Mouse (Mus musculus): ENCODE results near the gene 4930412O13Rik.
A peak's percentile ranks its signal among the peaks of the same experiment; 100 is the strongest.

The 4930412O13Rik gene

DNA sequence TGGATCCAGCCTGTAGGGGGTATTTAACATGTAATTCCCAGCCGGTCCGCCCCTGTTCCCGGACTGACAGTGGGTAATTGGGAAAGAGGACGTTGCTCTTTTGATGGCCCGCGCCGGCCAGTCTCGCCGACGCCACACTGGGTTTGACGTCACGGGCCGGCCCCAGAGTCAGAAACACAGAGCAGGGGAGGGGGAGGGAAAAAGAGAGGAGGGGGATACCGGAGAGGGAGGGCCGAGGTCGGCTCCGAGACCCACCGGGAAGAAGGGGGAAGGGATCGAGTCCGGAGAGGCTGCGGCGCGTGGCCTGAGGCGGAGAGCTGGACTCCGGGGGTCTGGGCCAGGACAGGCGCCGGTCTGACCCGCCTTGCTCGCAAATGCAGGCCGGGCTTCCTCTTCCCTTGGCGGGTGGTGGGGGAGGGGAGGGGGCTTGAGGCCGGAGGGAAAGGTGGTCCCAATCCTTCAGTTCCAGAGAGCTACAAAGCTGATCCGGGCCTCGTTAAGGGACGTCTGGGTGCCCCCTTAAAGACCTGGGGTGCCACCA, at the start of gene 4930412O13Rik:
TSS of gene 4930412O13Rik (plus strand) at position 202 of the 541 bp plus-strand sequence.
- DNase-seq (ENCODE audit: low spot score): no peak

DNA sequence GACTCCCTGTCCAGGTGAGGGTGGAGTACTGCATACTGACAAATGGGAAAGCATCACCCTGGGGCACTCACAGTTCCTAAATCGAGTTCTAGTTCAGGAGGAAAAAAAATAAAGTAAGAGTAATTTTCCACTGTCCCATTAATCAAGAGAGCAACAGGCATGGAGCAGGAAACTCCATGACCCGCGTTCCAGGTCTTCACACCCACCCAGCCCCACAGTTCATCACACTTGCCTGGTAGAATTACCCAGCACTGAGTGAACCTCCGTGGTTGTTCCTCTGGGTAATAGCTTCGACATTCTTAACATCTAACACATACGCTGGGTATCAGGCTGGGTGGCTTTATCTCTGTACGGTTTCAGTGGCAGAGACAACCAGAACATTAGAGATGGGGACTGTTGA, 47.3 kb upstream of the 4930412O13Rik start:
- DNase-seq (ENCODE audit: low spot score): no peak

DNA sequence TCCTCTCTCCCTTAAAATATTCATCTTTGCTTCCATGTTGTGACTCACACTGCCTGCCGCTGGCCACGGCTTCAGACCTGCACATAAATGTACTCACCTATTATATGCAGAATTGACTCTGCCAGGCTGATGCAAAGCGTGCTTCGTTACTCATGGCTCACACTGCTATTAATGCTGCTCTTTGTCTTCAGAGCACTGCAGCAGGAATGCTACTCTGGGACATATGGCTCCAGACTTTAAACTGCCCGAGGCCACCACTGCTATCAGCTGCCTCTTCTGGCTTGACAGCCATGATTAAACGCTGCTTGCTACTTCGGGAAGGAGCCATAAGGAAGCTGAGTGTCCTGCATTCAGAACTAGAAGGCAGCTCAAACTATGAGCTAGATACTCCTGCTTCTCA, 45.9 kb upstream of the 4930412O13Rik start:
- DNase-seq (ENCODE audit: low spot score): no peak

DNA sequence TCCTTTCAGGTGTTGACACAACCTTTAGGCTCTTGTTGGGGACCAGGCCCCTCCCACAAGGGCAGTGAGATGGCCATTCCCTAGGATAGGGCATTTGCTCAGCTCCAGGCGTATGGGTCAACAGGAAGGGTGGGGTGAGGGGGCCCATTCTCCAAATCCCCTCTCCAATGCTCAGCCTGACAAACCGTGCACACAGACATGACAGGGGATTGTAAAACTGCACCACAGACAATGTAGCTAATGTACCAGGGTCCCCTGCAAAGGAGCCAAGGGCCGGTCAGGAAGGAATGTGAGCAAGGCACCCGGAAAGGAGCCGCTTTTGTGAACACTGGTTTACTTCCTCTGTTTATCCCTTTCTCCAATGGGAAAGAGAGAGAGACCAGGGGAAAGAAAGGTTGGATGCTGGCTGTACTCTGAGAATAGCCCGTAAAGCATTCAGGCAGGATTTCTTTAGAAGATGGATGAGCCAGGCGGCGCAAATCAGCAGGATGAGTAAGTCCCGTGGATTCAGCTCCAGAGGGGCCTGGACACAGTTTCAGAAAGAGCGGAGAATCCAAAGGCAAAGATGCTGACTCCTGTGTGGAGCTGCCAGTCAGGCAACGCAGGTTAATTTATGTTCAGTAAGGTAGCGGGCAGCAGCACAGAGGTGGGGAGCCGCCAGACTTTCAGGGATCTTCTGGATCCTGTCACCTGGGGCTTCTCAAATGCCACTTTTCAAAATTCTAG, 28.0 kb upstream of the 4930412O13Rik start:
- DNase-seq (ENCODE audit: low spot score): no peak

DNA sequence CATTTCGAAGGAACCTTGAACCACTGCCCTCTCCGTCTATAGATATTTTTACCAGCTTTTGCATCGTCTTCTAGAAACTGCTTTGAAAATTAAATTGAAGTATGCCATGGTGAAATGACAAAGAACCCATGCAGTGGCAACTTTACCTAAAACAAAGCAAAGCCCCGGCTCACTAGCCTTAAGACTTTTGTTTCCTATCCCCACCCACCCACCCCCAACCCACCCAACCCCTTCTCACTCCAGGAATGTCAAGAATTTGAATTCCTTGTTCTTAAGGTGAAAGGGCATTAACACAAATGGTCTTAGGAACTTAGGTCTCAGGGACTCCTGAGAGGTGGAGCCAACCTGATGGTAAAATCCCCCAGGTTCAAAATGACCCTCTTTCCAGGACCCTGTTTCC, 25.2 kb upstream of the 4930412O13Rik start:
- no peak for DNase-seq (ENCODE audit: low spot score)

DNA sequence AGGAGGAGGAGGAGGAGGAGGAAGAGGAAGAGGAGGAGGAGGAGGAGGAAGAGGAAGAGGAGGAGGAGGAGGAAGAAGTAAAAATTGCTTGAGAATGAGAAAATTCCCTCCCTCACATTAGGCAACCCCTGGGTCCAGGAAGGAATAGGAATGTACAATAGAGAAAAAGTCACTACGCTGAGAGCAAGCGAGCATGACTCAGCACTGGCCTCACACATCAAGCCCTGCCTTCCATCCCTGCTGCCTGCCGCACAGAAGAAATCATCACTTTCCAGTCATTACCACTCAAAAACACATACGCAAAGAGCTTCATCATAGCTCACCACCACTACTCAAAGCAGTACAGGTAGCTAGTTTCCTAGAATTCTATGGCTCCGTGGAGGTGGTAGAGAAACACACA, 20.4 kb upstream of the 4930412O13Rik start:
- DNase-seq (ENCODE audit: low spot score): no peak

DNA sequence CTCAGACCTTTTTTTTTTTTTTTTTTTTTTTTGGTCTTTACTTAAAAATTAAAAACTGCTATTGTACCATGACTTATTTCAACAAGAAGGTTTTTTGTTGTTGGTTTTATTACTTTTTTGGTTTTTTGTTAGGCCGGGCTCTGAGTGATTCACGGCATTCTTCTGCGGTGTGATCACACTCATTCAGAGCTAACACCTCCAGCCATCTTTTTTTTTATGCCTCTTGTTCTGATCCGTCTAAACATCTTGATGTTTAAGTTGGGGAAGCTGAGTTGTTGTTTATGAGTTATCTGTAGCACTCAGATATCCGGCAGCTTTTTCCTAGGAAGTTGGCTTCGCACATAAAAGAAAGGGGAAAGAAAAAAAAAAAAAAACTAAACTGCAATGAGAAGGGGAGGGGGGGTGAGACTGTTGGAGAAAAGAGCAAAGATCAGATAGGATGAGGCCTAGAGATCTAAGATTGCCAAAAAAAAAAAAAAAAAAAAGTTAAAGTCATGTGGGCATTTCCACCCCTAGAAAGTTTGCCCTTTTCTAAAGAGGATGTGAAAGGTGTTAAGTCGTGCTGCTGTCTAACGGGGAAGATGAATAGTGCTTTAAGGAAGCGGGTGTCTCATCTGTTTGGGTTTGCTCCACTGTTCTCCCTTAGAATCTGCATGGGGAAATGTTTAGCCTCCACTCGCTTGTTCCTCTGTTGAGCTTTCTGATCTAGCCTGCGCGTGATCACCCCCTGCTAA, 13.8 kb upstream of the 4930412O13Rik start:
- DNase-seq (ENCODE audit: low spot score): no peak

DNA sequence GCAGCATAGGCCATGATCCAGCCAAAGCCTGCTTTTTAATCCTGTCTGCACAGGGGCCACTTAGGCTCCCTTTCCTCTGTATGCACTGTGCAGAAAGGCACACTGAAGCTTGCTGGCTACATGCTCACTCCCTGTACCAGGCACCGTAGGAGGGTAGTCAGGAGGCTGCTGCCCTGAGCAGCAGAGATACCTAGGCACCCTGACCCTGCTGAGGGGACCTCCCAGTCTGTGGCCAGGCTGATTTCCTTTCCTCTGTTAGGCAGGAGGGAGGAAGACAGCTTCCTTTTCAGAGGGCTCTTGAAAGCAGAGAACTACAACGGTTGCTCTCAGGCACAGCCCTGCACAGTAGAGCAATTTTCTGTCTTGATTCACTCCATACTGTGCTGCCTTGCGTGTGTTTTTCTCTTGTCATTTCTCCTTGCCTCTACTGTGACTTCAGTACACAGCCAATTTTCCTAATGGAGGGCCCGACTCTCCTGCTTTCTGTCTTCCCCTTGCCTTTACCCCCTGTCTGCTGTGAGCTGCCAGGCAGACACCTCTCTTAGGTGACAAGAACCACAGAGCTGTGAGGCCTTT, 9.8 kb upstream of the 4930412O13Rik start:
- DNase-seq (ENCODE audit: low spot score): no peak

DNA sequence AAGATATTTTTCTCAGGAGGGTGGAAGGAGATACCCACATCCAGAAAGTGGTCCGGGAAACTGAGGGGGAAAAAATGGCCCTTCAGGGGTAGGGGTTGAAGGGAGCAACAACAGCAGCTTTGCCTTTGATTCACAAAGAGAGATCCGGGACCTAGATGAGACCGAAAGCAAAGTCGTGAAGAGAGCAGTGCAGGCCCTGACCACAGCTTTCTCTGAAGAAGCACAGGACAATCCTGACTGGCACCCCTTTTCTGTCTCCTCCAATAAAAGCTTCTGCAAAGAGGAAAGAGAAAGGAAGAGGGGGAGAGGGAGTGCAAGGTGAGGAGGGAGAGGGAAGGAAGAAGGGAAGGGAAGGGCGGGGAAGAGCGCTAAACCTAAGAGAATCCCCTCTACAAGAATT, 9.3 kb upstream of the 4930412O13Rik start:
- no peak for DNase-seq (ENCODE audit: low spot score)

DNA sequence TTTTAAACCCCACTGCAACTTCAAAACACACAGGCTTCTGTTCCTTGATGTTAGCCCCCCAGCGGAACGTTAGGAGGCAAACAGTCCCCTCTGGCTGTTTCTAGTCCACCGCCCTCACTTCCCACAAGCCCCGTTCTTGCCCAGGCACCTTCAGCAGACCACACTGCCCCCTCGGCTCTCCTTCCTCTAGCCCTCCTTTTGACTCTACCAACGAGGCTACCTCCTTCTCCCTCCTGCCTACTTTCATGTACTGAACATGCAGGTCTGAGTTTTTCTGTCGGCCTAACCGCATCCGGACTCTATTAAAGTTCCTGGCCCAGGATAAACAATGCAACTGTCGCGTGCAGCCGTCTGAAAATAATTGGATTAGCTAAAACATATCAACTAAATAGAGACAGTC, 8.4 kb upstream of the 4930412O13Rik start:
- DNase-seq (ENCODE audit: low spot score): no peak

DNA sequence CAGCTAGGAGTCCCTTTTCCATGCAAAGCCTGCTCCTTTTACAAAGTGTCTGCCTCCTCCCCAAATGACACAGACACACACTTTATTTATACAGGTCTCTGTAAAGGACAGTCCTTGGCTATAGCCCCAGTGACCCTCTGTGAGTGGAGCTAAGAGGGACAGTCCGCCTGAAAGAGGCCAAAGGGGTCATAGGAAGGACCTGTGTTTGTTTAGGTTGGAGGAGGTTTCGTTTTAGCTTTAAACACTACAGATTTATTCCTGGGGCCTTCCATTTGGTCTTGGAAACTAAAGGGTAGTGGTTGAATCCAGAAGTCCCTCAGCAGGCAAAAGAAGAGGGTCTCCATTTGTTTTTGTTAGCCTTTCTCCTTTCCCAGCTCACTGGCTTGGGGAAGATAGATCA, 7.3 kb upstream of the 4930412O13Rik start:
- no peak for DNase-seq (ENCODE audit: low spot score)

DNA sequence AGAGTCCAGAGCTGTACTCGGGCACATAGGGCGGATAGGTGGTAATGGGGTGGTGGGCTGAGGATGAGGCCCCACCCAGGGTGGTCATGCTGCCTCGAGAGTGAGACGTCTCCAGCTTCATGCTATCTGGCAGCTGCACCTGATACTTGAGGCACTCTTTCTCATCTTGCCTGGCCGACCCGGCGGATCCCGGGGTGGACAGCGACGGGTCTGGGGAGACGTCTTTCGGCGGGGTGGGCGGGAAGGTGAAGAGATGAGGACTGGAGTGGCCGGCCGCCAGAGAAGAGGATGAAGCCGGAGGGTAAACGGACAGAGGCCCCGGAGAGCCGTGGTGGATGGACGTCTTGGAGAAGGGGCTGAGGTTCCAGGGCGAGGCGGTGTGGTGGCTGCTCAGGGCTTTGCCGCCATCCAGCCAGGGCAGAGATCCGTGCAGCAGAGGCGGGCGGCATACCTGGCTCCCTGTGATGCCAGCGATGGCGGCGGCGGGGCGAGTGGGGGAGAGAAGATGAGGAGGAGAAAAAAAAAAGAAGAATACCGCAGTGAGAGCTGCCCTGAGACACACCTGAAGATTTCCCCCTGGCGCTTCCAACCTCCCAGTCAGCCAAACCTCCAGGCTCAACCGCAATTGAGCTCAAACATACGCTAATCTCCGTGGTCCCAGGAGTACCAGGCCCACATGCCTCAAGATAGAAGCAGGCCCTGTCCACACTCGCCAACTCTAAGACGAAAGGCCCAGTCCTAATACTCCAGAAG, 6.4 kb upstream of the 4930412O13Rik start:
- DNase-seq (ENCODE audit: low spot score): no peak

DNA sequence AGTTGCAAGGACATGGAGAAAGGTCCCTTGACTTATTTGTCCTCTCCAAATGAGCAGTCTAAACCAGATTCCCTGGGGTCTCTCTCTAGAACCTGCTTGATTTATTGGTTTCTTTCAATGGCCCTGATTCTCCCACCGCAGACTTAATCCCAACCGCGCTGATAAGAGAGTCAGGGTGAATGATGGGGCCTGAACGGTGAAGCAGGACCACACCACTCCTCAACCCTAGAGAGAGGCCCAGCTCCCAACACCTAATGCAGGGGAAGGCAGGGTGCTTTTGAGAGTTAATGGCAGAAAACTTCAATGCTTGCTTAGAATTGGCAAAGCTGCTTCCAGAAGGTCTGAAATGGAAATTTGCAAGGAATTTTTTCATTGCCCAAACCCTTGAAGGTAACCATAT, 5.8 kb upstream of the 4930412O13Rik start:
- DNase-seq (ENCODE audit: low spot score): no peak

DNA sequence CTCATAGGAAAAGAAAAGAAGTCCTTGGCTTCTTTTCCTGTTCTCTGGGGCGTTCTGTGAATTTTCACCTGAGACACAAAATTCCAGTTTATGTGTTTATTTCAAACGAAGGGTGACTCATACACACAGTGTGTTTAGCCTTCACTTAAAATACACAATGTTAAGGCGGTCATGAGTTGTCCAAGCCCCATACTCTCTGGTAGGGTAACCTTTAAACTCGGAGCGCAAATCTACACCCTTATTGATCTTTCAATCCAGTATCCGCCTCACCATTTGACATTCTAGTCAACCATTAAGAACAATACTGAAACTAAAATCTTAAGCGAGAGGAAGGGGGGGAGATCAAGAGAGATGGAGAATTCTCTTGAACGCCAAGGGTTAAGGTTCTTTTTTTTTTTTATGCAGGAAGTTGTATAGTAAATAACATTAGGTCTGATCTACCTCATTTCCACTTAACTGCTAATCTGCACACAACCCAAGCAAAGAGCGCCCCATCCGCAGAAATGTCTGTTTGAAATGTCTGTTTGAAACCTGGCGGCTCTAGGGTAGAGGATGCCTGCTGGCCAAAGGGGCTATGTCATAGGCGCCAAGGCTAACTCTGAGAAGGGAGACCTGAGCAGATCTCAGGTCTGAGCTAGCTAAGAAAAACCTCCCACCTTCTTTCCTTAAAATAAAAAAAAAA, 5.2 kb upstream of the 4930412O13Rik start:
- no peak for DNase-seq (ENCODE audit: low spot score)

DNA sequence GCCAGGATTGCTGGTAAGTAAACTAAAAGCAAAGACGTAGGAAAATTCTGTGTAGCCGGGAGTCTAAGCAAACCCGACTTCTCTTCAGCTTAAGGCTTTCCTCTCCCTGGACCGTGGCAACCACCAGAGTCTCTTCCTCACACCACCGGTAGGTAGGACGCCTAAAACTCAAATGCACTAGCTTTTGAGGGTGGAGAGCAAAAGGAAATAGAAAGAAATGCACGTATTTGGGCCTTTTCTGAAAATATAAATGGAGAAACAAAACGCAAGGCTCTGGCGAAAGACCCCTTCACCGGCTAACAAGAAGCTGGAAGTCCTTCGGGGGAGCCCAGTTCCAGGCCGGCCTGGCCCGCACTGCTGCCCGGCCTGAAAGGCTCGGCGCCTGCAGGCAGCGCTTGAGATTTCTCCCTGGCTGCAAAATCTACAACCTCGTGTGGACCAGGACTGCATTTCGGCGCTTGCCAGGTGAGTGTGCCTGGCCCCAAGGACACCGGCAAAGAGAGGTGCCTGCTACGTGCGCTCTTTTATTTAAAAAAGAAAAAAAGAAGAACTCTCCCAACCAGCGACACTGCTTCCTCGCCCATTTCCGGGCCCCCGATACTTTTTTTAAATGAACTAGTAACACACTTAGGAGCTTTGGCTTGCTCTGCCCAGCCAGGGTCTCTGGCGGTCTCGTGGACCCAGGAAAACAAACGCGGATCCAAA, 4.3 kb upstream of the 4930412O13Rik start:
- no peak for DNase-seq (ENCODE audit: low spot score)

DNA sequence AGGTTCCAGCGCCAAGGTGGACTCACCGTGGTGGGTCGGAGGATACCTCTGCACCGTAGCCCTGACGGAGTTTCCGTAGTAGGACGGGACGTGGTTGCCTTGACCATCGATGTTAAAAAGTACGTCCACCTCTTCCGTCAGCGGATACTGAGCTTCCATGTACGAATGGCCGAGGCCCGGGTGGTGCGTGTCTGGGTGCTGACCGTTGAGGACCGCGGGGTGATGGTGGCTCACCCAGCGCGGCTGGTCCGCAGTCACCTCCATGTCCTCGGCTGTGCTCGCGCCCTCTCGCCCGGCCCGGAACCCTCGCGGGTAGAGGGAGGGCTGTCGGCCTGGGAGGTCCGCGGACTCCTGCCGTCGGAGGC, 3.7 kb upstream of the 4930412O13Rik start:
- DNase-seq (ENCODE audit: low spot score): no peak

DNA sequence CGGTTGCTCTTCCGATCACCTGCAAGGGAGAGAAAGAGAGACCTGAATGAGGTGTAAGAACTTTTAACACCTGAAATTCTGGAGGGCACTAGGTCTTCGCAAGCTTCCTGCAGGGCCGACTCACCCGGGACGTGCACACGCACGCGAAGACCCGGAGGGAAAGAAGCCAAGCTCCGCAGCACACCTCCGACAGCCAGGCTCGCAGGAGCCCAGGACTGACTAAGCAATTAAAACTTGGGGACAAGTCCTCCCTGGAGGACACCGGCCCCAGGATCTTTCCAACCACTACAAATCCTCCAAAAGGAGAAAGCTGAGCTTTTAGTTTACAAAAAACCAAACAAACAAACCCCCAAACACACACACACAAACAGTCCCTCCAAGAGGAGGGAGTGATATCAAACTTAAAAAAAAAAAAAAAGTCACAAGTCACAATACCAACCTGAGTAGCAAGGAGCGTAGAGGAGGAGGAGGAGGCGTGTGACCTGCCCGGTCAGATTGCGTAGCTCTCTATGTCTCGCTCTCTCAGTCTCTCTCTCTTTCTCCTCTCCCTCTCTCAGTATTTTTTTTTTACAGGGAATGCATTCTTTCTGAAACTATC, 3.0 kb upstream of the 4930412O13Rik start:
- no peak for DNase-seq (ENCODE audit: low spot score)

DNA sequence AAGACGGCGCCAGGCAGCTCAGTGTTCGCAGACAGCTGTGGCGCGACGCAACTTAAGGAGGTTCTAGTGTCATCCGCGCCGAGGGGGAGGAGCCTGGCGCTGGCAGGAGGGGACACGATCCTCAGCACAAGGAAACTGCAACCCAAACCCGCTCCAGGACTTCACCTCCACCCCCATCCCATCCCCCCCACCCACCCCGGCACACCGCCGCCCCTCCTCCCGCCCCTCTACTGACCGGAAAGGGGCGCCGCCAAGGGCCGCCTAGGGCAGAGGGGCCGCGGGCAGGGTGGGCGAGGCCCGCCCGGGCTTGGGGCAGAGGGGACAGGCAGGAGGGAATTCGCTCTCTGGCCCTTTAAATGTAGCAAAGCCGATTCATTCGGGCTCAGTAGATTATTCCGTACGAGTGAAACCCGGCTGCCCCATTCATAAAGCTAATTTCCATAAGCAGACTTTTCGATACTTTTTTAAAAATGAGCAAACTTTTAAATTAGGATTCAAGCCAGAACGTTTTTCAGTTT, 2.4 kb upstream of the 4930412O13Rik start:
- no peak for DNase-seq (ENCODE audit: low spot score)

DNA sequence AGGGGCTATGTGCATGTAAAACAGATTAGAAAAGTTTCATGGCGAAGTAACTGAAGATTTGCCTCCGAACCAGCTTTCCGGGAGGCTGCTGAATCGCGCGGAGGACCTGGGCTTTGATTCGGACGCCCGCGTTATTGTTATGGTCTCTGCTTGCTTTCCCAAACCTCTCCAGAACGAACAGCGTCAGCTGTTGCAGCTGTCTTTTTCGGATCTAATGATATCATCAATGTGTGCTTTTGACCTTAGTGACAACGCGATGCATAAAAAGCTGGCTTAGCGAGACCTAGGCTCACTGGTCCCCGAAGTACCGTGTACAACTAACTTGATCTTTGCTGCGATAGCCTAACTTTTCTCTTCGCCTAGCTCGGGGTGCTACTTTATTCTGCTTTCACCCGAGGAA, 2.0 kb upstream of the 4930412O13Rik start:
- no peak for DNase-seq (ENCODE audit: low spot score)

DNA sequence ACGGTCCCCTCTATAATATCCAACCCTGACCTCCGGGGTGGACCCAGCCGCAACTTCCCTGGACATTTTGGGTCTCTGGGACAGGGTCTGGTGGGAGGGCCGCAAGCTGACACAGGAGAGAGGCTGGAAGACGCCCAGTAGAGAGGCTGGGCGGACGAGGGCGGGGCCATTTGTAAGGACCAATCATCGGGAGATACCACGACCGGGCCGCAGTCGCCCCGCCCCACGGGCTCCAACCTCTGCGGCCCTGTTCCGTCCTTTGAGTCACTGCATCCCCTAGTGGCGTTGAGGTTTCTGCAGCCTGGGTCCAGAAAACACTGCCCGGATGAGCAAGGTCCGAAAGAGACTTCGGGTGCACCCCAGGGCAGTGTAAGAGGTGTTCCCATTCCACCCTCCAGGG, 1.6 kb upstream of the 4930412O13Rik start:
- DNase-seq (ENCODE audit: low spot score): peak; percentile 41

DNA sequence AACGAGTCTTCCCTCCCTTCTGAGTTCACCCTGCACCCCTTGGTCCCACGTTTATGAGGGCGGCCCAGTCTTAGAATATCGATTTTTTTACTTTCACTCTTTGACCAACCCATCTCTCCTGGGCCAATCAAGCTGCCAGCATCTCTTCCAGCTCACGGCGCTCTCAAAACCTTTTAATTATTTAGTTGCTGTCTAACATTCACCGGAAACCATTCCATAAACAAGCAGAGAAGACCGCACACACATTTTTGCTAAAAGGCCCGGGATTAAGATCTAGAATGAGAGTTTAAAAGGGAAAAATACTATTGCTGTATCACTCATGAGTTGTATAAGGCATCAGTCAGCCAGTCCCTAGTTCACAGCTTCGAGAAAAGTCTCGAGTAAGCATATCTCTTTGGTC, 781 bp upstream of the 4930412O13Rik start:
- no peak for DNase-seq (ENCODE audit: low spot score)
